Mouse (Mus musculus) frontal cortex, postnatal 36 days (tissue): Measurements from ENCODE around the gene Mas1.

ENCODE experiments used
- DNase-seq, 2 experiments: peaks; one replicate each; pipeline ENCODE4 v3.0.0; 2022; ENCODE audit warnings: low spot score in 2 of 2

Gene Mas1

GRCm38 (mm10) chr17:12832231-12832630, 35.7 kb downstream of the Mas1 start:
- no peak for DNase-seq

GRCm38 (mm10) chr17:12830351-12830750, 37.6 kb downstream of the Mas1 start:
- no peak for DNase-seq

- DNase-seq = no peak
Measured at GRCm38 (mm10) chr17:12815885-12816284, 52.1 kb downstream of the Mas1 start.

GRCm38 (mm10) chr17:12814502-12814901, 53.4 kb downstream of the Mas1 start:
- no peak for DNase-seq

GRCm38 (mm10) chr17:12810973-12811303, 57.0 kb downstream of the Mas1 start:
- DNase-seq = no peak

DNA sequence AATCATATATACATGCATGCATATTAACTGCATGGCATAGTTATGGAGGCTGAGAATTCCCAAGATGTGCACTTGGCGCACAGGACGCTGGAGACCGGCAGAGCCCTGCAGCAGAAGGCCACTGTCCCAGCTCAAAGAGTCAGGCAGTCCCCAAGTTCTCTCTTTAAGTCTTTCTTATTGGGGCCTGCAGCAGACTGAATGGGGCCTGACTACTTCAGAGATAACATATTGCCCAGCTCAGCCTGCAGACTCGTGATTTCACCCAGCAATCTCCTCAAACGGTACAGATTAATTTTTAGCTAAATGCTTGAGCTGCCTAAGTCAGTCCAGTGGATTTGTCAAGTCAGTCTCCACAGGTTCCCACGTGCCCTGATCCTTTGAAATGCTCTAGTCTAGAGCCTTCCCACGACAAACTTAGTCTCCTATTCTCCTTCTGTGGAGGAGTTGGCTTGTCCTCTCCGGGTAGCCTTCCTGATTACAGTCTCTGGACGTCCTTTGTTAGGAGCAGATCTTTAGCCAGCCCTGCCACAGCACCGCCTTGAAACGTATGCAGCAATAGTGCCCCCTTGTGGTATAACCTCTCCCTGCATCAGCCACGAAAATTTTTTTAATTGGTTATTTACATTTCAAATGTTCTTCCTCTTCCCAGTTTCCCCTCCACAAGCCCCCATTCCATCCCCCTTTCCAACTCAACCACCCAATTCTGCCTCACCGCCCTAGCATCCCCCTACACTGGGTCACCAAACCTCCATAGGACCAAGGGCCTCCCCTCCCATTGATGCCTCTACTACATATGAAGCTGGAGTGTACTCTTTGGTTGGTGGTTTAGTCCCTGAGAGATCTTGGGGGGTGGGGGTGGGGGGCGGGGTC, 57.6 kb downstream of the Mas1 start:
- DNase-seq = peak; percentile 57 to 73

DNA sequence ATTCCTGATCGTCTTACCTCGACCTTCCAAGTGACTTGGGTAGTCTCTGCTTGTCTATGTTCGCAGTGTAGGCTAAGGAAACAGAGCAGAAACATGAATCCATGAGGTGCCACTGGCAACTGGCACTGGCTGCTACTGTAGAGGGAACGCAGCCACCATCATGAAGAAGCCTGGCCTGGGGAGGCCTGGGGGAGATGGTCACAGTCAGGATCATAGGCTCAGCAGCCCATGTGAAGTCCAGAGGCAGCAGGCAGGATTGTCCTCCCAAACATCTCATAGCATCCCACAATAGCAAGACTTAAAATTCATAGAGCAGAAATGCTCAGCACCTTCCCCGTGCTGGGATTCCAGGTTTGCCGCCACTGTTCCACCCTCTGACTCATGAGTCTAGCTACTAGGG, 59.1 kb downstream of the Mas1 start:
- no peak for DNase-seq

GRCm38 (mm10) chr17:12804584-12805445, 63.1 kb downstream of the Mas1 start:
- DNase-seq = no peak

GRCm38 (mm10) chr17:12801861-12802540, 65.9 kb downstream of the Mas1 start:
- no peak for DNase-seq

GRCm38 (mm10) chr17:12799368-12800275, 68.3 kb downstream of the Mas1 start:
- DNase-seq = no peak

GRCm38 (mm10) chr17:12798571-12798970, 69.4 kb downstream of the Mas1 start:
- DNase-seq = no peak

DNA sequence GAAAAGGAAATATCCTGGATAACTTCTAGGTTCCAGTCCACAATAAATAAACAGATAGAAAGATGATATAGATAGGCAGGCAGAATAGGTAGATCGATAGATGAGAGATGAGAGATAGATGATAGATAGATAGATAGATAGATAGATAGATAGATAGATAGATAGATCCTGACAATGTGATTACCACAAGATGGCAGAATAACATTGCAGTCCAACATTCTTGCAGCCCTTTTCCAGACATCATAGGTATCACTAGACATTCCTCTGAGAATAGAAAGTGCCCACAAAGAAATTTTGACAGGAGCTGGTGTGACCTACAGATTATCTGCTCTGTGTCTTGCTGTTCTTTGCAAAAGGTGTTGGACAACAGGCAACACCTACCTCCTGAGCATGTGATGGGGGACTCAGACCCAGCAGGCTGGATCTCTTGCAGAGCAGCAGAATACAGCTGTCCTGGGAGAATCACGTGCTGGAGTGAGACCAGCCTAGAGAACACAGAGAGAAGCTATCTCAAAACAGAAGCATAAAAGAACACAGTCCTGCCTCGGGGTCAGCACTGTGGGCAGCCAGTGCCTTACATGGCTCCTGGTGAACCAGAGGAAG, 70.4 kb downstream of the Mas1 start:
- DNase-seq = no peak

DNA sequence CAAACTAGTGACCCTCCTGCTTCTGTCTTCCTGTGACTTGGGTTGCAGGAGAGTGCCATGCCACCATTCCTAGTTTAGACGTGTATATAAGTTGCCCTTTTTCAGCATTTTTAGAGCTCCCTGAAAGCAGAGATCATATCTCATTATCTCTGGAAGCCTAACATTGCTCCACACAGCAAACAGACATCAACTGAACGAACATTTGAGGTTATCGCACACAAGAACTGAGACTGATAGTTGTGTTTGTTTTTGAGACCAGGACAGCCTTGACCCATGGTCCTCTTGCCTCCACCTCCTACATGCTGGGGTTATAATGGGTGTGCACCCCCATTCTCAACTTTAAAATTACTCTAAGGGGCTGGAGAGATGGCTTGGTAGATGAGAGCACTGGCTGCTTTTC, 71.3 kb downstream of the Mas1 start:
- DNase-seq = no peak

DNA sequence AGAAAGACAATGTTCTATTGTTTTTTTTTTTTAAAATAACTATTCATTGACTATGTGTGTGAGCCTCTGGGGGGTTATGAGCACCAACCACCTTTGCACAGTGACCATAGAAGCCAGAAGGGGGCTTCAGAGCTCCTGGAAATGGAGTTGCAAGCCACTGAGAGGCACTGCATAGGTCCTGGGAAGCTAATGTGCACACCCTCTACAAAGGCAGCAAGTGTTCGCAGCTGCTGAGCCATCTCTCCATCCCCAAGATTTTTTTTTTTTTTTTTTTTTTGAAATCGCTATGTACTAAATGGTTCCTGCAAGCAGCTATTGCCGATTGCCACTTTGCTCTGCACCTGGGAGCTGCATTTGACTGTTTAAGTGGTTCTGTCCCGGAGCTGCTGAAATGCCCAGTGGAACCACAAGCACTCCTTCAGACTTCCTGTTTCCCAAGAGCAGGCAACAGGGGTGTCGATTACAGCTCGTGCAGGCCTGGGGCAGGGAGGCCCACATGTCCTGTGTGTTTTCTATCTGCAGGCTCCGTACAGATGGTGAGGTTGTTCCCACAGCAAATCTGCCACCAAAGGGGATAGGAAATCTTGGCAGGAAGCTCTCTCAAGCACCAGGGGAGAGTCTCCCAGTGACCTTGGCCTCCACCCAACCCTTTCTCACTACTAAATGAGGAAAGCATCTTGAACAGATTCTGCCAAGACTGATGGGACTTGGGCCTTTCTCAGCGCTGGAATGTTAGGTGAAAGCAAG, 74.1 kb downstream of the Mas1 start:
- no peak for DNase-seq

- no peak for DNase-seq
Measured at GRCm38 (mm10) chr17:12792422-12793206, 75.3 kb downstream of the Mas1 start.

GRCm38 (mm10) chr17:12791420-12791819, 76.5 kb downstream of the Mas1 start:
- no peak for DNase-seq

DNA sequence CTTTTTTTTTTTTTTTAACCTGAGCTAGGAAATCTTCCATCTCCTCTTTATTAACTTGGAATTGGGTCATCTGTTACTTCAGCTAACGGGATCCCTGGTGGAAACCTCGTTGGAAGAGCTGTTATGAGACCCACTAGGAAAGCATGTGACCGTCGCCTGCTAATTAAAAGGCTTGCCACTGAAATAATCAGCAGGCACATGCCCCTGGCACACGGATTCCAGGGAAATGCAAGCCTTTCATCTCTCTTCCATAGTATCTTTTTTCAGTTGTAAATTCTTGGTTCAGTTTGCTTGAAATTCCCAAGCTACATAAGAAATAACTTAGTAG, 76.9 kb downstream of the Mas1 start:
- no peak for DNase-seq
